Mouse (Mus musculus): ENCODE measurements at regions not wholly inside any gene's neighbourhood (a gene's known extent, or its start where the extent isn't known, plus 50 kb on each side); places are given as distances from the start of the nearest gene placed in this dataset.

DNA sequence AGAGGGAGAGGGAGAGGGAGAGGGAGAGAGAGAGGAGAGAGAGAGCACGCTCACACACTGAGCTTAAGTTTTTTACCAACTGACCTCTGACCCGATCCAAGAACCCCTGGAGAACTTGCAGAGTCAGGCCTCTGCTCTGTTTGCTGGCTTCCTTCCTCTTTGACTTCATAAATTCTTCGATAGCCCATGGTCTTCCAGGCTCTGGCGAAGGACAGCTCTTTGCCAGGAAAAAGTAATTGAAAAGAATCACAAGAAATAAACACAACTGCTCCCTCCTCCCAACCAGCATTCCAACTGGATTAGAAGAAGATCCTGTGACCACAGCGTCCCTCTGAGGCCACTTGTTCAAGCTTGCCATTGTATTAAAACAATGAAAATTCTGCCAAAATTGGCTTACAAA, 182.8 kb downstream of the Tmem132e start:
- H3K27me3 ChIP-seq (ENCODE audit: insufficient read depth, poor library complexity, severe bottlenecking): peaks cover 22% of the 10 kb centered on the region; the same call in 1 of the 2 replicates
- 0 out of 2 replicates have a peak, but pooled peaks cover 8% of the 10 kb centered on the region for H3K4me1 ChIP-seq
- no peaks in the 10 kb centered on the region for H3K9me3 ChIP-seq
- no peak for DNase-seq (ENCODE audit: low spot score)
- no peak overlapping the region for H3K27ac ChIP-seq
- whole genome bisulfite sequencing: 32% methylated on average over 5 of the region's 5 CpGs
- no peak overlapping the region for H3K4me3 ChIP-seq
- no peaks in the 10 kb centered on the region for H3K36me3 ChIP-seq

DNA sequence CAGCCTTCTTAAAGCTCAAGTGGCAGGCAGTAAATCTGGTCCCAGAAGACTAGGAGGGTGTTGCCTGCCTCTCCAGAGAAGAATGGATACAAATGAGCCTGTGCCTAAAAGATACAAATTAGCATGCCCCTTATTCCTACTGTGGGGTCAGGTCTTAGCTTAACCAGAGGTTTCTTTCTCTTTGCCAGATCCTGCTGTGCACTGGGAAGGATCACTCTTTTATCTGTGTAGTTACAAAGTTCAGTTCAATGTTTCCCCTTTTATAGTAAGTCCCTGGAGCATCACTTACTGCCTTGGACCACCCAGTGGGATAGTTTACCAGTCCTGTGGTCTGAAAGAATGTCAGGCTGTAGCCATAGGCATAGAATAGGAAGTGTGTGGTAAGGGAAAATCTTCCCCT, 181.1 kb downstream of the Tmem132e start:
- Histone ChIP-seq H3K27me3 (ENCODE audit: insufficient read depth, poor library complexity, severe bottlenecking) (peaks cover 22% of the 10 kb centered on the region; the same call in 1 of the 2 replicates), H3K4me1 (0 out of 2 replicates have a peak, but pooled peaks cover 8% of the 10 kb centered on the region), H3K36me3 (no peaks in the 10 kb centered on the region), H3K4me3 (no peak overlapping the region), H3K9me3 (no peaks in the 10 kb centered on the region), H3K27ac (no peak overlapping the region)
- DNase-seq (ENCODE audit: low spot score): no peak

DNA sequence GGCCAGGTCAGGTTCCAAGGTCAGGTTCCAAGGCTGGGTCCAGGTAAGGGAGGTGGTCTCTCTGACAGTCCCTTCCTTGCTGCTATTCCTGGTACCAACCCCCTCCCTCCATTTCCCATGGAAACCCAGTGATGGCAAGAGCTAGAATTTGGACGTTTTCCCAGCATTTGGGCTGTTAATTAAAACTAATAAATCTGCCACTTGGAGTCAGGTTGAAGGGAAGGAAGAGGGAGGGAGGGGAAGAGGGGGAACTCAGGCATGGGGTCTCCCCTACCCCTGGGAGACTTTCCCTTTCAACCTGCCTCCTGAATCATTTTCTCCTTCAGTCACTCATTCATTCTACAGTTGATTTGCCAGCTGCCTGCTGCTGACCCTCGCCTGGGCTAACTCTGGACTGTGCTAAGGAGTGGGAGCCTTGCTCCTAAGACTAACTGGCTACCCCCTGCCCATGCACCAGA, 179.5 kb downstream of the Tmem132e start:
- Histone ChIP-seq H3K9me3 (no peaks in the 10 kb centered on the region), H3K27ac (no peak overlapping the region), H3K4me3 (no peak overlapping the region), H3K36me3 (no peaks in the 10 kb centered on the region), H3K4me1 (0 out of 2 replicates have a peak, but pooled peaks cover 8% of the 10 kb centered on the region), H3K27me3 (ENCODE audit: insufficient read depth, poor library complexity, severe bottlenecking) (peaks cover 22% of the 10 kb centered on the region; the same call in 1 of the 2 replicates)
- WGBS: 48% methylated on average over 2 of the region's 2 CpGs
- no peak for DNase-seq (ENCODE audit: low spot score)

GRCm38 (mm10) chr11:82567014-82567685, 178.4 kb downstream of the Tmem132e start:
- Histone ChIP-seq H3K27ac (no peak overlapping the region), H3K36me3 (no peaks in the 10 kb centered on the region), H3K9me3 (no peaks in the 10 kb centered on the region), H3K4me1 (0 out of 2 replicates have a peak, but pooled peaks cover 8% of the 10 kb centered on the region), H3K4me3 (no peak overlapping the region), H3K27me3 (ENCODE audit: insufficient read depth, poor library complexity, severe bottlenecking) (peaks cover 22% of the 10 kb centered on the region; the same call in 1 of the 2 replicates)
- 72% methylated on average over 9 of the region's 9 CpGs for WGBS
- DNase-seq (ENCODE audit: low spot score): no peak

DNA sequence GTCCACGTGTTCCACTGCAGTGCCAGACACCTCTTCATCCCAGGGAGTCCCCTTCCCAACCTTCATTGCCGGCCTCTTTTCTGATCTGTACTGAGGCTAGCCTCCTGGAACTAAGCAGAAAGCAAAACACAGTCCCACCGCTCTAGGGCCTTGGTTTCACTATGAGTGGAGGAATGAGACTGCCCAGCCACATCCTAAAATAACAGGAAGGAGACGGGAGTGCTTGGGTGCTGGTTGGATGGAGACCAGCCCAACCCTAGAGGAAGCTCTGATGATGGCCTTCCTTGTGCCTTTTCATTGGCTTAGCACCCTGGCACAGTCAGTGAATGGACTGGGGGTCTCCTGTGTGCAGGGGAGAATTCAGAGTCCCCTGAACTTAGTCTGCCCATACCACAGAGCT, 177.4 kb downstream of the Tmem132e start:
- 58% methylated on average over 4 of the region's 4 CpGs for WGBS
- Histone ChIP-seq H3K4me1 (0 out of 2 replicates have a peak, but pooled peaks cover 8% of the 10 kb centered on the region), H3K4me3 (no peak overlapping the region), H3K9me3 (no peaks in the 10 kb centered on the region), H3K27ac (no peak overlapping the region), H3K27me3 (ENCODE audit: insufficient read depth, poor library complexity, severe bottlenecking) (peaks cover 22% of the 10 kb centered on the region; the same call in 1 of the 2 replicates), H3K36me3 (no peaks in the 10 kb centered on the region)
- DNase-seq (ENCODE audit: low spot score): no peak

DNA sequence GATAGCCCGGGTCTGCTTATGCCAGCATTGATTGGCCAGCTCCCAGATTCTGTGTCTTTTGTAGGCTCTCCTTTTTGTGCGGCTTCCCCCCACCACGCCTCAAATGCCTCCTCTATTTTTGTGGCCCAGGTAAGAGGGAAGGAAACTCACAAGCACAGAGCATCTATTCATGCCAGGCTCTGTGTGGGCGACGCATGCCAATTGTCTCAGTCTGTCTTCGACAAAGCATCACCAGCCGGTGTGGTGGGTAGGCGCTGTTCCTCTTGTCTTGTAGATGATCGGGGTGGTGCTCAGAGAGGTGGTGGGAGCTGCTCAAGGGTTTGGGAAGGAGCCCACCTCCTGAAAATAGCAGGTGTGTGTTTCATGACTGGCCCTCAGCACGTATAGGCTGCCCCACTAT, 175.5 kb downstream of the Tmem132e start:
- WGBS: 77% methylated on average over 10 of the region's 10 CpGs
- DNase-seq (ENCODE audit: low spot score): no peak
- H3K36me3 ChIP-seq: no peaks in the 10 kb centered on the region
- H3K27me3 ChIP-seq (ENCODE audit: insufficient read depth, poor library complexity, severe bottlenecking): 0 out of 2 replicates have a peak, but pooled peaks cover 15% of the 10 kb centered on the region
- no peaks in the 10 kb centered on the region for H3K9me3 ChIP-seq
- H3K4me3 ChIP-seq: no peak overlapping the region
- H3K27ac ChIP-seq: no peak overlapping the region
- 0 out of 2 replicates have a peak, but pooled peaks cover under 1% of the 10 kb centered on the region for H3K4me1 ChIP-seq

DNA sequence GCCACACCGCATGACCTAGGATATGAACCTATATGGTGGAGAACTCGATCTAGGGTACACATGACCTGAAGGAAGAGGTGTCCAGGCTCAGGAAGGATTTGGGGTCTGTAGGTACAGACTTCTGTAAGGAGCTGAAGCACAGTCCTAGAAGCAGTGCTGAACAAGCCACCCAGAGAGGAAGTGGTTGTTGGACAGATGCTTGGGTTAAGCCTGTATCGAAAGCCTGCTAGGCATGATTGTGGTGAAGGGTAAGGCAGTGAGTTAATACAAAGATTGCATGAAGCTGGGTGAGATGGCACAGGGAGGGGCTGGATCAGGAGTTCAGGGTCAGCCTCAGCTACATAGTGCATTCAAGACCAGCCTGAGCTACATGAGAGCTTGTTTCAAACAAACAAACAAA, 153.3 kb downstream of the Tmem132e start:
- Histone ChIP-seq H3K27me3 (ENCODE audit: insufficient read depth, poor library complexity, severe bottlenecking) (peaks cover 3% of the 10 kb centered on the region; the same call in 1 of the 2 replicates), H3K4me1 (no peaks in the 10 kb centered on the region), H3K9me3 (no peaks in the 10 kb centered on the region), H3K36me3 (no peaks in the 10 kb centered on the region), H3K4me3 (no peak overlapping the region), H3K27ac (no peak overlapping the region)
- WGBS: 86% methylated on average over 3 of the region's 3 CpGs
- DNase-seq (ENCODE audit: low spot score): no peak

GRCm38 (mm10) chr11:82541376-82541775, 152.7 kb downstream of the Tmem132e start:
- Histone ChIP-seq H3K4me3 (no peak overlapping the region), H3K27ac (no peak overlapping the region), H3K4me1 (no peaks in the 10 kb centered on the region), H3K36me3 (no peaks in the 10 kb centered on the region), H3K9me3 (no peaks in the 10 kb centered on the region), H3K27me3 (ENCODE audit: insufficient read depth, poor library complexity, severe bottlenecking) (peaks cover 3% of the 10 kb centered on the region; the same call in 1 of the 2 replicates)
- 72% methylated on average over 7 of the region's 7 CpGs for WGBS
- DNase-seq (ENCODE audit: low spot score): no peak

DNA sequence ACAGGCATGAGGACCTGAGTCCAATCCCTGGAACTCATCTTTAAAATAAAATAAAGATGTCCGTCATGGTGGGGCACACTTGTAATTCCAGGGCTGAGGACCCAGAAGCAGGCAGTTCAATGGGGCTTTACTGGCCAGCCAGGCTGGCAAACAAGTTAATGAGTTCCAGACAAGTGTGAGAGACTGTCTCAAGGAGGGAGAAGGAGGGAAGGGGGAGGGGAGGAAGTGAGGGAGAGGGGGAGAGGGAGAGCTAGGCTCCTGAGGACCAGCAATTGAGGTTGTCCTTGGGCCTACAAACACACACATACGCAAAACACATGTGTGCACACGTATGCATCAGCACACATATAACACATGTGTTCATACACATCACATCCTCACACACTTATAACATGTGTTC, 149.2 kb downstream of the Tmem132e start:
- Histone ChIP-seq H3K36me3 (no peaks in the 10 kb centered on the region), H3K27ac (no peak overlapping the region), H3K4me3 (no peak overlapping the region), H3K27me3 (ENCODE audit: insufficient read depth, poor library complexity, severe bottlenecking) (peaks cover 3% of the 10 kb centered on the region; the same call in 1 of the 2 replicates), H3K4me1 (no peaks in the 10 kb centered on the region), H3K9me3 (no peaks in the 10 kb centered on the region)
- WGBS: 84% methylated on average over 3 of the region's 3 CpGs
- no peak for DNase-seq (ENCODE audit: low spot score)

DNA sequence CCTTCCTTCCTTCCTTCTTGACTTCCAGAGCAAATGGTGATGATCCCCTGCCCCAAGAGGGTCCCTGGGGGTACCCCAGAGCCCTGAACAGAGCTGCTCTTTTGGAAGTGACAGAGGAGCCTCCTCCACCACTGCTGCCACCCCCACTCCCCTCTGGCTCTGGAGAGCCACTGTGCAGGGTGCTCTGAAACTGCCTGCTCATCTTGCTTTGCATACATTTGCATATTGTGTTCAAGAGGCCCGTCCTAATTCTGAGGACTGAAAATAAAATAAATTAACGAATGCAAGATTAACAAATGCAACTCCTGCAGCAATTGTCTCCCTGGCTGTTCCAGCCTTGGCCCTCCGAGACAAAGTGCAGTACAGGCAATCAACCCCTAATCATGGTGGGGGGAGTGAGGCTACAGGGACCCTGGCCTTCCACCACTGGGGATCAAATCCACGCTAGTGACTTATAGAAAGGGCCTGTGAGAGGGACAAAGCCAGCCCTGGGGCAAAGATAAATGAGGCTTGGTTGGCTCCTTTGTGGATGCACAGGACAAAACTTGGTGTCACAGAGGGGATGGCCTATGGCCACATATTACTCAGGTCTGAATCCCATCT, 134.6 kb downstream of the Tmem132e start:
- Histone ChIP-seq H3K4me1 (no peaks in the 10 kb centered on the region), H3K27ac (no peak overlapping the region), H3K36me3 (no peaks in the 10 kb centered on the region), H3K4me3 (no peak overlapping the region), H3K27me3 (ENCODE audit: insufficient read depth, poor library complexity, severe bottlenecking) (peaks cover 26% of the 10 kb centered on the region), H3K9me3 (no peaks in the 10 kb centered on the region)
- DNase-seq (ENCODE audit: low spot score): no peak
- 46% methylated on average over 4 of the region's 4 CpGs for WGBS

- no peak for DNase-seq (ENCODE audit: low spot score)
- WGBS: 62% methylated on average over 9 of the region's 9 CpGs
- Histone ChIP-seq H3K36me3 (no peaks in the 10 kb centered on the region), H3K27me3 (ENCODE audit: insufficient read depth, poor library complexity, severe bottlenecking) (peaks cover 21% of the 10 kb centered on the region), H3K9me3 (no peaks in the 10 kb centered on the region), H3K4me1 (no peaks in the 10 kb centered on the region), H3K27ac (no peak overlapping the region), H3K4me3 (no peak overlapping the region)
Measured at GRCm38 (mm10) chr11:82521383-82521782, 132.7 kb downstream of the Tmem132e start.

DNA sequence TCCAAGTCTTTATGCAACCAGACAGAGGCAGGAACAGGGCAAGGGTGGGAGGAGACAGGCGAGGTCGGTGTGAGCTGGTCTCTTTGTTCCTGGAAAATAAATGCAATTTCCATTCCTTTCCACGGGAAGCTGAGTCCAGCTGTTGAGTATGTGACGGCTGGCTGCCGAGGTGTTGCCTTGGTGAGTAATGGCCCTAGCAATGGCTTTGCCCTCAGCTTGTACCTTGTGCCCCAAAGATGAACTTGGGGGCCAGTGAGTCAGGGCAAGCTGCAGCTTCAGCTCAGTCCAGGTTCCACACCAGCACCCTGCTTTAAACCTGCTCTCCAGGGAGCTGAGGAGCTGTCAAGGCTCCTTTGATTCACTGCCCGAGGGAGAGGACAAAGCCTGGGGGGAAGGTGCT, 130.0 kb downstream of the Tmem132e start:
- peaks cover 21% of the 10 kb centered on the region for H3K27me3 ChIP-seq (ENCODE audit: insufficient read depth, poor library complexity, severe bottlenecking)
- H3K4me1 ChIP-seq: no peaks in the 10 kb centered on the region
- 28% methylated on average over 6 of the region's 6 CpGs for WGBS
- H3K36me3 ChIP-seq: no peaks in the 10 kb centered on the region
- no peak for DNase-seq (ENCODE audit: low spot score)
- H3K27ac ChIP-seq: no peak overlapping the region
- H3K4me3 ChIP-seq: no peak overlapping the region
- H3K9me3 ChIP-seq: no peaks in the 10 kb centered on the region

- Histone ChIP-seq H3K27me3 (ENCODE audit: insufficient read depth, poor library complexity, severe bottlenecking) (no peaks in the 10 kb centered on the region), H3K4me3 (no peak overlapping the region), H3K27ac (no peak overlapping the region), H3K4me1 (no peaks in the 10 kb centered on the region), H3K9me3 (no peaks in the 10 kb centered on the region), H3K36me3 (no peaks in the 10 kb centered on the region)
- no peak for DNase-seq (ENCODE audit: low spot score)
- WGBS: 89% methylated on average over 4 of the region's 4 CpGs
Measured at GRCm38 (mm10) chr11:82514526-82515144, 125.9 kb downstream of the Tmem132e start.

Data from heart, embryonic 10.5 days (tissue).